Mouse (Mus musculus) CD8-positive naive resting alpha-beta T cell, adult 2 months (primary cell): ENCODE data around the gene Sult2a3.
"Not testable (repeated sequence)": the region's sequence is repeated elsewhere in the genome, so short reads cannot be mapped to it uniquely, and the experiment has no call there.

Experiments
- DNase-seq, 2 experiments: peaks; one replicate each; pipeline ENCODE4 v3.0.0; 2022; ENCODE audit warnings: low read depth in 2 of 2, low spot score in 2 of 2

The Sult2a3 gene

DNA sequence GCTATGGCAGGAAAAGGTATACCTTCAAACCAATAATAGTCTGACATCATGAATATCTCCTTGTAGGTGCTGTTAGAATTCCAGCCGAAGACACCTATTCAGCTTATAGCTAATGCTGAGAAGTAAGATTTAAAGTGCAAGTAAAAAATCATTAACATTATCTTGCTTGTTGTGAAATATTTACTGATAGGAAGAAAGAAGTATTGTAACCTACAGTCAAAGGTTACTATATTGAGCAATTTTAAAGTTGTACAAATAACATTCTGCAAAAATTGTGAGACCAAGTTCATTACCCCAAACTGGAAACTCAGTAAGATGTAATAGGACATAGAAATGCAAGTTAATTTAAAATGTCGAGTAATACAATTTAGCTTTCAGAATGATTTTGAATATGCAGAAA lies at the start of gene Sult2a3:
TSS of gene Sult2a3 (minus strand) at position 101 of the 400 bp plus-strand sequence.
- no peak for DNase-seq

DNA sequence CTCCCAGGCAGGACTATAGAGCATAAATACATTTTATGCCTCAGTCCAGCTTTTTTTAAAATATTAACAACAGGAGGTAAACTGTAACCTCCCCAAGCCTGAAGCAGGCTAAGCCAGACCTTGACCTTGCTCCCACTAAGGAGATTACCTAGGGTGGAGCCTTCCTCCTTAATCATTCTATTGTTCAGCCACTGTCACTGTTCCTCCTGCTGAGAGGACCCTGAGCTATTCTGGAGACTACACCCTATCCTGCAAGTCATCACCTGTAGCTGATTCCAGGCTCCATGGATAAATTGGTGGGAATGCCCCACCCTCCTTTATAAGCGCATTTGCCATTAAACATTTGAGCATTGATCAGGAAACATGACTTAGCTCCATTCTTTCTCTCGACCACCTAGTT lies 2.4 kb downstream of the Sult2a3 start:
- no peak for DNase-seq

DNA sequence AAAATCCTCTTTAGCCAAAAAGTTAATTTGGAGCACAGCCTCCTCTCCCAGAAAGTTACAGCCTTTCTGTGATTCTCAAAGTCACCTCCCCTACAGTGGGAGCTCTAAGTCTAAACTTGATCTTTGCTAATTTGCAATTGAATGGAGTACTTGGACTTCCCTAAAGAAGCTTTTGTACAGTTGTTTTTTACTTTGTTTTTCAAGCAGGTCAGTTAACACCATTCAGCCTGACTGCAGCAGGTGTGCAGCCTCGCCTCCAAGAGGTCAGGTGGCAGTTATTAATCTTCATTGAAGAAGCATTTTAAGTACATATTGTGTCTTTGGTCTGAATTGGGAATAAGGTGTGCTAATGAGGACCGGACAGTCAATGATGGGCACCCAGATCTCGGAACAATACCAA lies 3.0 kb downstream of the Sult2a3 start:
- DNase-seq = not testable (repeated sequence)

DNA sequence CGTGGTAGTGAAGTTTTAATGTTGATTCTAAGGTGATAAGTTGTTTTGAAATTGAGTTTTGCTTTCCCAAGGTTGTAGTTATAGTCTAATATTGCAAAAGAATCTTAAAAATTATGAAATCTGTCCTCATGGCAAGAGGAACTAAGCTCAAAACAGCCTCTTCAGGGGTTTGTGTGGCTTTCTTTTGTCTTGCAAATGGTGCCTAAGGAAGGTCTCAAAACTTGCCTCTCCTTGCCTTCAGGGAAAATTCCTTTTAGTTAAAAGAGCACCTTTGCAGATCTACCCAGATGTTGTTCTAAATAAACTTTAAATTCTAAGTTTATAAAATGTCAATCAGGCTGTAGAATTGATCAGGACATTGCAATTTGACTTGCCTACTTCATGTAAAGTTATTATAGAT lies 6.1 kb downstream of the Sult2a3 start:
- no peak for DNase-seq

DNA sequence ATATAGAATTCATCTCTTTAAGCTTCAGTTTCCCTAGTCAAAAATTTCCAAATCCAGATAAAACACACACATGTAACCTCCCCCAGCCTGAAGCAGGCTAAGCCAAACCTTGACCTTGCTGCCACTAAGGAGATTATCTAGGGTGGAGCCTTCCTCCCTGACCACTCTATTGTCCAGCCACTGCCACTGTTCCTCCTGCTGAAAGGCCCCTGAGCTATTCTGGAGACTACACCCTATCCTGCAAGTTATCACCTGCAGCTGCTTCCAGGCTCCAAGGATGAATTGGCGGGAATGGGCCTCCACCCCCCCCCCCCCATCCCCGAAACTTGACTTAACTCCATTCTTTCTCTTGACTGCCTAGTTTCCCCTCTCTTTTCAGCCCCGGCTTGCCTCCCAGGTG lies 8.4 kb downstream of the Sult2a3 start:
- not testable (repeated sequence) for DNase-seq

DNA sequence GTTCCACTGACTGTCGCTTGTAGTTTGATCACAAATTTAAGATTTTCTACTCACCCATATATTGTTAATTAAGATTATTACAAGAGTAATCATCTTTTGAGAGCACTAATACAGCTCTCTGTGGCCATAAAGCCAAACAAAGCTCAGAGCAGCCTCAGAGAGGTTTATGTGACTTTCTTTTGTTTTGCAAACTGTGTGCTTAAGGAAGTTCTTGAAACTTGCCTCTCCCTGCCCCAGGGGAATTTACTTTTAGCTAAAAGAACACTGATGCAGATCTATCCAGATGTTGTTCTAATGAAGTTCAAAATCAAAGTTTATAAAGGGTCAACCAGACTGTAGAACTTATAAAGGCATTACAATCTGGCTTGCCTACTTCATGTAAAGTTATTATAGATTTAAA lies 75.0 kb downstream of the Sult2a3 start:
- DNase-seq = not testable (repeated sequence)

DNA sequence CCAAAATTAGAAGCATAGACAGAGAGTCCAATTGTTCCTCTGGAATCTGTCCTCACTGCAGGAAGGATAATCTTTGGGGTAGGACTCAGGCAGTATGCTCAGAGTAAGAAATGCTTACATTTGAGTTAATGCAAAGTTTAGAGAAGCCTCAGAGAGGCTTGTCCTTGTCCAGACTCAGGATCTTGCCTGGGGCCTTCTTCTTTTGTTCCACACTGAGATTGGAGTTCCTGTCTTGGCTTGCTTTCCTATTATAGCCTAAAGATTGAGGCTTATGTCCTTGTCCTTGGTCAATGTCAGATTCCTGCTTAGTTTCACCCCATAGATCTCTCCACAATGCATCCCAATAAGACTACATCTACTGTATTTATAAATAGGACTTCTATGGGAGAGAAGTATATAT lies 92.0 kb downstream of the Sult2a3 start:
- not testable (repeated sequence) for DNase-seq
